Mouse (Mus musculus) ES-E14 (cell line): ENCODE results near the gene Tax1bp3. TPM values are rescaled to one million over a fixed set of nuclear protein-coding genes. Genes with fewer than 3 reads are reported as not detected.

Source experiments
- DNase-seq: peaks from one replicate; pipeline ENCODE4 v3.0.0-alpha.2; 2013; ENCODE audit warnings: low read depth, low spot score
- H3K27ac ChIP-seq: 2 replicates; pipeline ENCODE4 v1.5.1; 2012; ENCODE audit warnings: low read depth, mild to moderate bottlenecking, low read length, moderate library complexity, mixed read lengths; ENCODE audit not compliant: poor library complexity, insufficient read depth, severe bottlenecking
- H3K36me3 ChIP-seq: 2 replicates; pipeline ENCODE4 v1.6.1; 2012; ENCODE audit warnings: mild to moderate bottlenecking, low read length, moderate library complexity, mixed read lengths; ENCODE audit not compliant: control insufficient read depth, poor library complexity, insufficient read depth, severe bottlenecking
- H3K4me1 ChIP-seq, 2 experiments: fragments of 150-350 bp in 1 of 2; sonication (generic) in 1 of 2; 2 replicates each; pipeline ENCODE4 v1.6.1; 2012; ENCODE audit warnings: low read length in 2 of 2, mild to moderate bottlenecking in 1 of 2, mixed read lengths in 1 of 2; ENCODE audit not compliant: control insufficient read depth in 2 of 2, insufficient read depth in 2 of 2, poor library complexity in 1 of 2
- H3K4me3 ChIP-seq, 2 experiments: fragments of 150-350 bp in 1 of 2; sonication (generic) in 1 of 2; 2 replicates each; pipeline ENCODE4 v1.5.1; 2012; ENCODE audit warnings: low read length in 2 of 2, low read depth in 1 of 2, mild to moderate bottlenecking in 1 of 2, mixed read lengths in 1 of 2; ENCODE audit not compliant: insufficient read depth in 1 of 2, poor library complexity in 1 of 2, severe bottlenecking in 1 of 2
- H3K9ac ChIP-seq: 2 replicates; pipeline ENCODE4 v1.6.1; 2012; ENCODE audit warnings: low read depth, mild to moderate bottlenecking, low read length, mixed read lengths; ENCODE audit not compliant: poor library complexity, insufficient read depth, severe bottlenecking
- H3K9me3 ChIP-seq: fragments of 150-350 bp; sonication (generic); 2 replicates; pipeline ENCODE4 v1.6.1; 2012; ENCODE audit warnings: low read depth, mild to moderate bottlenecking, low read length; ENCODE audit not compliant: control insufficient read depth, insufficient read depth
- CHD2 ChIP-seq: IDR thresholded peaks from 2 replicates; pipeline ENCODE4 v1.6.1; 2014; ENCODE audit warnings: mild to moderate bottlenecking, low read depth, low read length, inconsistent platforms
- HCFC1 ChIP-seq: IDR thresholded peaks from 2 replicates; pipeline ENCODE4 v1.6.1; 2012; ENCODE audit warnings: low read length, inconsistent platforms, borderline replicate concordance; ENCODE audit not compliant: insufficient read depth
- MAFK ChIP-seq: IDR thresholded peaks from 2 replicates; pipeline ENCODE4 v1.6.1; 2014; ENCODE audit warnings: mild to moderate bottlenecking, low read depth, low read length, inconsistent platforms; ENCODE audit not compliant: insufficient read depth
- ZC3H11A ChIP-seq: IDR thresholded peaks from 2 replicates; pipeline ENCODE4 v1.6.1; 2012; ENCODE audit warnings: low read depth, mild to moderate bottlenecking, inconsistent platforms, low read length, borderline replicate concordance
- ZNF384 ChIP-seq: IDR thresholded peaks from 2 replicates; pipeline ENCODE4 v1.6.1; 2012; ENCODE audit warnings: low read depth, low read length, inconsistent platforms
- in situ Hi-C, 2 experiments: fragments of 600-800 bp; cut with MboI; formaldehyde crosslinking; loops; one replicate each; pipeline ENCODE4 v1.15.1; 2025; ENCODE audit warnings: low sequenced_read_pairs in 2 of 2, inconsistent platforms in 1 of 2; ENCODE audit not compliant: unreplicated experiment in 2 of 2
- total RNA-seq: library from RNA; depleted of rRNA; stranded (reverse); fragments of 300-350 nt; gene quantifications from 2 replicates; pipeline ENCODE4 v1.2.3, GENCODE M21; 2012

Gene Tax1bp3
- total RNA-seq, 1 experiment, result 55.0 TPM

DNA sequence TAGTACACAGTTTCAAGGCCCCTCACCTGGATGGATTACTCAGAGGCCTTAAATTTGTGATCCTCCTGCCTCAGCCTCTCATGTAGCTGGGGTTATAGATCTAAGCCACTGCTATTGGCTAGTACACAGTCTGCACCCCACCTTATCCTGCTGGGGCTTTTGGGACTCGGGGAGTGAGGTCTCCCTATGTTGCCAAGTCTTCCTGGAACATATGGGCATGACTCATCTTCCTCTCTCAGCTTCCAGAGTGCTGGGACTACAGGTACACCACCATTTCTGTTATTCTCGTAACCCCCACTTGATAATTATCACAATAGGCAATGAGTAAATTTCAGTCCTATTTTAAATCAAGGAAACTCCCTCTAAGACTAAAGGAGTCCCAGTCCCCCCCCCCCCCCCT is 17.6 kb downstream of the Tax1bp3 start:
- no peak for DNase-seq
- in situ Hi-C loops, result no loop called here
- H3K36me3 ChIP-seq, result peaks cover 2% of the 10 kb centered on the region; the same call in 1 of the 2 replicates

GRCm38 (mm10) chr11:73198190-73198589 is 21.3 kb downstream of the Tax1bp3 start:
- TF ChIP-seq ZNF384 (no peak), ZC3H11A (no peak)

More for the DNA sequence above, 17.6 kb downstream of the Tax1bp3 start:
- H3K4me1 ChIP-seq, result no peaks in the 10 kb centered on the region
- no peak overlapping the region for H3K9ac ChIP-seq
- TF ChIP-seq ZNF384, result no peak
- TF ChIP-seq HCFC1, result no peak
- TF ChIP-seq CHD2, result no peak
- no peak for TF ChIP-seq MAFK
- TF ChIP-seq ZC3H11A, result no peak
- H3K4me3 ChIP-seq, result no peak overlapping the region
- no peaks in the 10 kb centered on the region for H3K9me3 ChIP-seq
- H3K27ac ChIP-seq, result no peak overlapping the region

GRCm38 (mm10) chr11:73198603-73199229 is 21.8 kb downstream of the Tax1bp3 start, which contains the start of gene Ctns:
Gene Ctns (minus strand): TSS chr11:73199042.
- in situ Hi-C loops, result no loop called here
- peak within 1 kb of the TSS; percentile 79 for H3K9ac ChIP-seq
- H3K36me3 ChIP-seq, result no peaks in the 10 kb centered on the region
- H3K27ac ChIP-seq, result no peak within 1 kb of the TSS
- no peaks in the 10 kb centered on the region for H3K4me1 ChIP-seq
- peak; percentile 77 for DNase-seq
- TF ChIP-seq MAFK (no peak), HCFC1 (peak; percentile 95)
- no peaks in the 10 kb centered on the region for H3K9me3 ChIP-seq
- peak within 1 kb of the TSS; percentile 81 to 96 for H3K4me3 ChIP-seq

More at GRCm38 (mm10) chr11:73198190-73198589, 21.3 kb downstream of the Tax1bp3 start:
- in situ Hi-C loops, result no loop called here
- Histone ChIP-seq H3K4me1 (no peaks in the 10 kb centered on the region), H3K9ac (no peak overlapping the region; the same call in 1 of the 2 replicates), H3K36me3 (no peaks in the 10 kb centered on the region), H3K4me3 (peak overlapping the region; percentile 81 to 96; a peak in 3 of 4 replicates), H3K9me3 (no peaks in the 10 kb centered on the region), H3K27ac (no peak overlapping the region)
- no peak for DNase-seq

DNA sequence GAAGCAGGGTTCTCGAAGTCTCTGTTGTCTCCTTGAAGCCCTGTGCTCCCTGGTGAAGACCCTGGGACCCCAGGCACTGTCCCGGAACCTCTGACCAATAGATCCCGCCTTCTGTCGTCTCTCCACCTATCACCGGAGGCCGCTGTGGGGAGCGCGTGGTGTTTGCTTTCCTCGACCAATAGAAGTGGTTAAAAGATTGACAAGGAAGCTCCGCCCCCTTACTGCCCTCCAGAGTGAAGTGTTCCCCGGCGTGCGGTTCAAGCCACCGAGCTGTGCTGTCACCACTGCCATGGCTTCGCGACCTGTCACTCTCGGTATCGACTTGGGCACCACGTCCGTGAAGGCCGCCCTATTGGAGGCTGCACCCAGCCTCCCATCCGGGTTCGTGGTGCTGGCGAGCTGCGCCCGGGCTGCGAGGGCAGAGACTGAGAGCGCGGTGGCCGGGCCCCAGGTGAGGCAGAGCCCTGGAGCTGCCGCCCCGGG is 22.4 kb downstream of the Tax1bp3 start, which contains the start of gene Shpk:
Gene Shpk, plus strand, starts transcription at position 231 of the 483 bp plus-strand sequence.
- Histone ChIP-seq H3K27ac (no peak within 1 kb of the TSS), H3K4me1 (no peaks in the 10 kb centered on the region), H3K4me3 (peak within 1 kb of the TSS; percentile 81 to 96), H3K36me3 (no peaks in the 10 kb centered on the region), H3K9ac (peak within 1 kb of the TSS; percentile 79), H3K9me3 (no peaks in the 10 kb centered on the region)
- in situ Hi-C loops, result no loop called here
- no peak for TF ChIP-seq ZC3H11A
- TF ChIP-seq HCFC1, result no peak
- no peak for TF ChIP-seq ZNF384
- 0 out of 2 replicates have a peak, but pooled peaks have one; percentile 19 for TF ChIP-seq CHD2
- no peak for TF ChIP-seq MAFK
- DNase-seq, result peak; percentile 97
